Mouse (Mus musculus) effector memory CD4-positive, alpha-beta T cell, adult 5 months (primary cell): ENCODE data around the gene Ccdc57. TPM values are rescaled to one million over a fixed set of nuclear protein-coding genes. Genes with fewer than 3 reads are reported as not detected.

Experiments used
- polyA plus RNA-seq: library from polyadenylated mRNA; unstranded; fragments of 100-300 nt; shearing (Covaris generic); gene quantifications from one replicate; pipeline ENCODE4 v1.2.1, GENCODE M21; 2017

Gene Ccdc57
- polyA plus RNA-seq: 0.21 TPM

DNA sequence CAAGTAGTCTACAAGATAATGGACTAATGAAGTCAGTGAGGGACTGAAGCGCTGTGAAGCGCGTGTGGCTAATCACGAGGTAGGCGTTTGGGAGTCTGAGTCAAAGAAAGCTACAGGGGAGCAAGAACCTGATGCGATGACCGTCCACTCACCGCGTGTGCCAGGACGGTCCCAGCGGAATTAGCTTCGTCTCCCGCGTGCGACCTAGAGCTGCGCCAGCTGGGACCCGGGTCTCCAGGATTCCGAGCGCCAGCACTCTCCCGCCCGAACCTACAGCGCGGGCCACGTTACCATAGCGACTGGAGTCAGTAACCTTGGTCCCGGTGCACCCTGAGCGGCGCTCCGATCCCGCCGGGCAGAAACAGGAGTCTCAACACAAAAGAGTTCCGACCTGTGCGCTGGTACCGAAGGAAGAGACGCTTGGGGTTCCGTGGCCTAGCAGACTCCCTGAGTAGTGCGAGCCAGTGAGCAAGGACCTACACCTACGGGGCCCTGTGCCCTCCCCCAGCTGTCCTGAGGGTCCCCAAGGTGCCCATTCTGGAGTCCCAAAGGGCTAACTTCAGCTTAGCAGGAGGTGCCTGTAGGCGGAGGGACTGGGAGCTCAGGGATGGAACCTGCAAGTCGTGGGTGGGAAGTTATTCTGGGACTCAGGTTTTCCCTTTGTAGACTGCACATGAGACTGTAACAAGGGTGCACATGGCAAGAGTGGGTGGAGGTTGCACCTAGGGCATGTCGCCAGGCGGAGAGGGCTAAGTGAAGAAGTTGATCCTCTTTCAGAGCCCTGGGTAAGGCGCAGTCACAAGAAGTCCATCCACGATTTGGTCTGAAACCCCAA, at the start of gene Ccdc57:
Gene Ccdc57 (minus strand): TSS at position 309 of the 835 bp plus-strand sequence.

DNA sequence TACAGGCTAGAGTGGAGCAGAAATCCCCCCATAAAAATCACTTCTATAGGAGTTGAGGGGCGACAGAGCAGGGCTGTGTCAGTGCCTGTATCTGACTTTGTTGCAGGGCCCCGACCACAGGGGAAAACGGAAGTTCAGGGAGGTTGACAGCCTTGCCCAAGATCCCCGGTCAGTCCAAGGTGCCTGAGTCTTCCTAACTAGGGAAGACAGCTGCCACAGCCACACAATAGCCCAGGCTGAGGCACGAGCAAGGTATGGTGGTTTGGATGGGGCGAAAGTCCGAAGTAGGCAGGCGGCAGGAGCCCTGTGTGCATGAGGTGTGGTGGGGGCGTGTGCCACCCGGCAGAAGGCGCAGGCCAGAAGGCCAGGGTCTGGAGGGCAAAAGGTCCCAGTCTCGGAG, 15.7 kb upstream of the Ccdc57 start, which contains the start of gene Slc16a3:
Gene Slc16a3 (plus strand): TSS at position 153 of the 400 bp plus-strand sequence.

DNA sequence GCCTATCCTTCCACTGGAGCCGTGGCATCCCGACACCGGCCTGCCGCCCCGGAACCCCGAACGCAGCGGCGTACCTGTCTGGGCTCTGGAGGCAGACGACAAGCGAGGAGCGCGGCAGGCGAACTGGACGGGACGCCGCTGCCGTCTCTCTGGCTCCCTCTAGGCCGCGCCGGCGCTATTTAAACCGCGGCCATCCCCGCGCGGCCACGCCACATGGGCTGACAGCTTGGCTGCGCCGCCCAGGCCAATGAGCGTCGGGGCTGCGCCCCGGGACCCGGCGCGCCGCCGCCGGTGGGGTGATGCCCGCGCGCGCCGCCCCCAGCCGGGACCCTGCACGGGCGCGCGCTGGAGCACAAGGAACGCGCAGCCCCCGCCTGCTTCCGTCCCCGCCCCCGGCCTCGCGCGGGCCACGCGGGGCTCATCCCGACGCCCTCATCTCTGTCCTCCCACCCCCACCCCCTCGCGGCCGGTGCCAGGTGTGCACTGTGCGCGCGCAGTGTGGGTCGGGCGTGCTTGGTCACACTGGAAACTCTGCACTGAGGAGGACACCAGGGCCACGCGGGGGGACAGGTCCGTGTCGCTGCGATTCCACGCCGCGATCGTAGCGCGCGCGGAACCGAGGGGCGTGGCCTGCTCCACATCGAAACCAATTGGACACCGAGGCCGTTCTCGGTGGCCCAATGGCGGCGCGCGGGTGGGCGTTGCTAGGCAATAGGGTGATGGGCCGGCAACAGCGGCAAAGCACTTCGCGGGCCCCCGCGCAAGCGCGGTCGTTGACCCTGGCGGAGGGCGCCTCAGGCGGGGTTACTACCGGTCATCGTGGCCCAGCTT, 108.5 kb downstream of the Ccdc57 start, which contains the start of gene Fasn:
Gene Fasn (minus strand): TSS at position 592 of the 831 bp plus-strand sequence.

DNA sequence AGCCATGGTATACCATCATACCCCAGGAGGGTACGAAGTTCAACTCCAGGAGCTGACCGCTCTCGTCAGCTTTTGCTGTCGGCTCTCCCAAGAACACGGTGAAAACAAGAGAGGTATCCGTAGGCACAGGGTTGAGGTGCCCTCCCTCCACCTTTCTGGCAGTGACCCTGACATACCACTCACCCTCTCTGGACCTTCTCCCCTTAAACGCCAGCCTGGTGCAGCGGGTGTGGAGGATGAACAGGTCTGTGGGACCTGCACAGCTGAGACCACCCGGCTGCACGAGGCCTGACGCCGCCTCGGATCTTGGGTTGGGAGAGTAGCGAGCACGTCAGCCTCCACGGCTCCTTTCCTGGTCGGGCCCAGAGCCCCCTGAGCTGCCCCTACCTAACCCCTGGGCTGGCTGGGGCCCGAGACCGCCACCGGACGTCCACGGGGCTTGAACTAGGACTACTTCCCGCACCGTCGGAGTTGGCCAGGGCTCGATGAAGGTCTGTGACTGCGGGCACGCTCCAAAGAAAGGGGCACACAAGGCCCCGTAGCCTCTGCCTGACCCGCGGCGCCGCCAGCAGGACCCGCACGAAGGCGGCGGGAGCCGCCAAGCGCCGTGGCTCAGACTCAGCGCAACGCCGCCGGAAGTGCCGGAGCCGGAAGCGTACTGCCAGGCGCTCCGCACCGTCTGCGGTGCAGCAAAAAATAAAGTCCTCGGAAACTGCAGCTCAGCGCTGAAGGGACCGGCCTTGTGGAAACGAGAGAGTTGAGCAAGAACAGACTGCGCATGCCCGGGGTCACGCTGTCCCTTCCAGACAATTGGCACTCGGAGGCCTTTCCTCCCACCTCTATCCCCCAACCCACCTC, 136.7 kb downstream of the Ccdc57 start, which contains the start of gene Dus1l:
Gene Dus1l (minus strand): TSS at position 648 of the 858 bp plus-strand sequence.

DNA sequence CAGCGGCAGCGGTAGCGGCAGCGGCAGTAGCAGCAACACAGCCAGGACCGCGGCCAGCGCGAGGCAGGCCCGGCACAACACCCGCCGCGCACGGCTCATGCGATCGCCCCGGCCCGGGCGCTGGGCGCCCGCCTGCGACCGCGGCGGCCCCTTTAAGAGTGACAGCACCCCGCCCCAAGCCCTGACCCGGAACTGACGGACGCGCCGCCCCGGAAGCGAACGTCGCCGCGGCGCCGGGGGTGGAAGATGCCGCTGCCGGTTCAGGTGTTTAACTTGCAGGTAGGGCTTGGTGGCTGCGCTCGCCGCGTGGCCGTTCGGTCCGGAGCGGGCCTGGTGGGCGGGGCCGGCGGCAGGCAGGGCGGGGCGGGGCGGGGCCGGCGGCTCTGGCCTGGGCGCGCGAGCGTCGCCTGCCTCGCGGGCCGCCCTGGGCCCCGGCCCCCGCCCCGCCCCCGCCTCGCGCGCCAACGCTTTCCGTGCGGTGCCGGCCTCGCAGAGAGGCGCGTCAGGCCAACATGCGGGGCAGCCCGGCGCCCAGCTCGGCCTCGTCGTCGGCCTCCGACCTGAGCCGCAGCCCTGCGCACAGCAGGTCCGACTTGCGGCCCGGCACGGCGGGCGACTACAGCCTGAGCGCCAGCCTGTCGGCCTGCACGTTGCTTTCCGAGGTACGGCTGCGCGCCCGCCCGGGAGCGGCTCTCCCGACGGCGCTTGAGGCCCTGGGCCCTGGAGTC, 148.4 kb downstream of the Ccdc57 start, which contains the start of the genes Rfng and Gps1:
Gene Rfng (minus strand): TSS at position 144 of the 728 bp plus-strand sequence.
Gene Gps1 (plus strand): TSS at position 209 of the 728 bp plus-strand sequence.

Other genes with a start within 250 kb of the Ccdc57 start
- 87.8 TPM for gene Cenpx, start 219.1 kb downstream of the Ccdc57 start, polyA plus RNA-seq
- 52.6 TPM for gene Lrrc45, start 218.9 kb downstream of the Ccdc57 start, polyA plus RNA-seq
- 0.70 TPM for gene Rac3, start 211.4 kb downstream of the Ccdc57 start, polyA plus RNA-seq
- 11.1 TPM for gene Dcxr, start 205.6 kb downstream of the Ccdc57 start, polyA plus RNA-seq
- gene Cbr2, start 200.8 kb downstream of the Ccdc57 start, polyA plus RNA-seq: not detected
- gene Hmga1b, start 170.1 kb downstream of the Ccdc57 start, polyA plus RNA-seq: 15.1 TPM
- 23.6 TPM for gene Rfng, start 148.7 kb downstream of the Ccdc57 start, polyA plus RNA-seq
- gene Gps1, start 148.6 kb downstream of the Ccdc57 start, polyA plus RNA-seq: 79.8 TPM
- 40.0 TPM for gene Dus1l, start 136.5 kb downstream of the Ccdc57 start, polyA plus RNA-seq
- gene Fasn, start 108.3 kb downstream of the Ccdc57 start, polyA plus RNA-seq: 50.6 TPM
- 21.0 TPM for gene Slc16a3, start 15.6 kb upstream of the Ccdc57 start, polyA plus RNA-seq
- gene Csnk1d, start 58.5 kb upstream of the Ccdc57 start, polyA plus RNA-seq: 227 TPM
- gene Cd7, start 106.5 kb upstream of the Ccdc57 start, polyA plus RNA-seq: 69.1 TPM
- gene Sectm1b, start 130.7 kb upstream of the Ccdc57 start, polyA plus RNA-seq: not detected
- gene Sectm1a, start 148.3 kb upstream of the Ccdc57 start, polyA plus RNA-seq: not detected
- not detected for gene Tex19.2, start 185.8 kb upstream of the Ccdc57 start, polyA plus RNA-seq
- not detected for gene Tex19.1, start 213.3 kb upstream of the Ccdc57 start, polyA plus RNA-seq
- gene Uts2r, start 227.4 kb upstream of the Ccdc57 start, polyA plus RNA-seq: not detected